Mouse (Mus musculus): ENCODE measurements around the gene Mettl9.
"Not testable (repeated sequence)": the region's sequence is repeated elsewhere in the genome, so short reads cannot be mapped to it uniquely, and the experiment has no call there.

Gene Mettl9

DNA sequence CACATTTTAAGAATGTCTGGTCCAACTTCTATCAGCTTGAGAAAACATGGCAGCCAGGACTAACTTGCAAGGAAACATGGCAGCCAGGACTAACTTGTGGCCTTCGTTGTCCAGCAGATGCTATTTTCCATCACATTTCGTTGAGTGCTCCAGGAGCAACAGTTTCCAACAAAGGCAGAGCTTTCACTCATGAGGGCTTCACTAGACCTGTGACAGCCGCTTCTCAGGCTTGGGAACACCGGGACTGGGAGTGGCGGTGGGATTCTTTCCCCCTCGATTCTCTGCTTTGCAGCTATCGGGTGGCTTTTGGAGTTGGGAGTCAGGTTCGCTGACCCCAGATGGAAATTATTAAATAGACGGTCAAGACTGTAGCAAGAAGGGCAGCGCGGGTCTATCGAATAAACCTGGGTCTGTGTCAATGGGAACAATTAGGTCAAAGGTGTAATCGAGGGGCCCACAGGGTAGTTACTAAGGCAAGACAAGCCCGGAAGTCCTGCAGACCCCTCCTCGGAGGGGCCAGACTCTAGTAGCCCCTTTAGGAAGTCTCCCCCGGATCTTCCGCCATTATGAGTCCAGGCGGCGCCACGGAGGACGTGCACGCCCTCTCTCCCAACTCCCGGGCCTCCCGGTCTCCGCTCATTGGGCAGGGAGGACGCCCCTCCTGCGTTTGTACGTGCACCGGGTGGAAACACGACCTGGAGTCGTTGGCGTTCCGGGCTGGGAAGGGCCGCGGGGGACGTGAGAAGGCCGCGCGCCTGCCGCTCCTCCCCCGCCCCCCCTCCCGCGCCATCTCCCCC is at the start of gene Mettl9:
Gene Mettl9, plus strand, starts transcription at position 590 of the 797 bp plus-strand sequence.
- peak; percentile 96 to 97 for DNase-seq

- DNase-seq, result no peak
Observed at GRCm38 (mm10) chr7:120991191-120991590, 43.1 kb upstream of the Mettl9 start.

DNA sequence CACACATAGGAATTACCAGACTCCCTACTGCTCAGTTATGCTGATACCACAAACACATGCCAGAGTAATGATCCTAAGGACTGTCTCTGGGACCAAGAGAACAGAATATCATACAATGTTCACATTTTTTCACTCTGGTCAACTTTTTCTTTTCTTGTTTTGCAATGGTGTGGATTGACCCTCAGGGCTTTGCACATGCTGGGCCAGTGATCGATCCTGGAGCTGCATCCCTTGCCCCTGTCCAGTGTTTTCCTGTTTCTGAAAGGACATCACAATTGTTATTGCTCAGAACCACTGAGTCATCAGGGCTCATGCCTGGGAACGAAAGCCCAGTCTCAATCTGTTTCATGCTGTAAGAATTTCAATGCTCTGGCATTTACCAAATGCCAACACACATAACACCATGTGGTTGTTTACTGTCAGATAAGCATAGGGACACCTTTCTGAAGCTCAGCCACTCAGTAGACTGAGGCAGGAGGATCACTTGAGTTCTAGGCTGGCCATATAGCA is 35.2 kb upstream of the Mettl9 start:
- DNase-seq, result no peak

DNA sequence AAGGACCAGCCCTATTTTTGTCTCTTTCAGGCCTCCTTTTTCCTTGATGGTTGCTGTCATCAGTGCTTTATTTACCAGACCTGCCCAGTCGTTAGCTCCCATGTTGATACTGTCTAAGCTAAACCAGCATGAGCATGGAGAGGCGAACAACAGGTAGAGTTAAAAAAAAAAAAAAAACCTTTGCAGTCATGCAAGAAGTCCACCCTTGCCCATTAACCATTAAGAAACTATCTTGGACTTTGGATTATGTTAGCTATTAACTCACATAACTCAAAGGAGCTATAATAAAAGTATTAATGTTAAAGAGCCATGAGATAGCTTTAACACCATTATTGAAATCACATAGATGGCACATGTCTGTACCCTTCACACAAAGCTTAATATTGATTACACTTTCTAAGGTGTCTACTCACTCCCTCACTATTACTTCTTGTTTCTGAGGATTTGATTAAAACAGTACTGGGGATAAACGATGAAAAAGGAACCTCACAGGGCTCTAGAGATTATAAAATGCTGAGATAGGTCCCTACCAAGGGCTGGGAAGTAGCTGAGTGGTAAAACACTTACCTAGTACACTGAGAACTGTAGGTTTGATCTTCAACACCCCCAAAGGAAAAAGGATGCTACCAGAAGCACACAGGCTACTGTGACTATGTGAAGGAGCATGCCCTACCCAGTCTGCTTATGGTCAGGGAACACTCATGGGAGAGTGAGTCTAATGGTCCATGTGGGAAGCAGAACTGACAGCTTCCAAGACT is 34.0 kb upstream of the Mettl9 start:
- DNase-seq, result no peak

- no peak for DNase-seq
Observed at GRCm38 (mm10) chr7:121001879-121002278, 32.4 kb upstream of the Mettl9 start.

- no peak for DNase-seq
Observed at GRCm38 (mm10) chr7:121002407-121002928, 31.8 kb upstream of the Mettl9 start.

GRCm38 (mm10) chr7:121003793-121004418 is 30.3 kb upstream of the Mettl9 start:
- DNase-seq, result peak; percentile 11 to 49

DNA sequence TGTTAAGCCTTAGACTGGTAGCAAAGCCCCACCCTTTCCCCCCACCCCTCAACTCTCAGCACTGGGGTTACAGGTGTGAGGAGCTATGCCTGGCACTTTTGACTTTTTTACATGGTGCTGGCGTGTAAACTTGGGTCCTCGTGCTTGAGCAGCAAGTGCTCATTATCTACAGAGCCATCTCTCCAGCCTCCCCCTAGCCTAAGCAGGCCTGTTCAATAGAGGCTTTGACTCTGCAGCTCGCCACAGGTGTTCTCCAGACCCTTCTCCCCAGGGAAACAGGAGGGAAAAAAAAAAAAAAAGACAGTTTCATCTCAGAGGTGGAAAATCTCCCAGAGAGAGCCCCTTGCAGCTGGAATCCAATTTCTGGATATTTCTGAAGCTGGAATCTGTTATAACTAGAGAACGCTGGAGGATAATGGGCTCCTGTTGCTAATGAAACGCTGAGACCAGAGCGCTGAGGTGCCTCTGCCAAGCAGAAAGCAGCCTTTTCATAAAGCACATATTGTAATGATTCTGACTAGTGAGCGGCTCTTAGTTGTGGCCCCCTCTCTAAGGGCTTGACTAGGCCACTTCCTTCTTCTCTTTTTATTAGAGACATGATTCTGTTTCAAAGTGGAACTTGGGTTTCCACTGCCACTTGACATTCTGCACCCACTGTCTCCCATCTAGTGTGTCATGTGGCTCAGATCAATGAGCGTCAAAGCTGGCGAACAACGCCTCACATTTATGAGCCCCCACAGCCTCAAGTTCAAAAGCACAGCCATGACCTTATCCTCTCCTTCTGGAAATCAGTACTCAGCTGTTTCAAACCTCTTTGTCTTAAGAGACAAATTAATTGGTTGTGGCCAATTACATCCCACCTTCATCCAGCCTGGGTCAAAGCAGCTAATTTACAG is 22.2 kb upstream of the Mettl9 start:
- no peak for DNase-seq

- DNase-seq, result no peak
Observed at GRCm38 (mm10) chr7:121014486-121014885, 19.8 kb upstream of the Mettl9 start.

DNA sequence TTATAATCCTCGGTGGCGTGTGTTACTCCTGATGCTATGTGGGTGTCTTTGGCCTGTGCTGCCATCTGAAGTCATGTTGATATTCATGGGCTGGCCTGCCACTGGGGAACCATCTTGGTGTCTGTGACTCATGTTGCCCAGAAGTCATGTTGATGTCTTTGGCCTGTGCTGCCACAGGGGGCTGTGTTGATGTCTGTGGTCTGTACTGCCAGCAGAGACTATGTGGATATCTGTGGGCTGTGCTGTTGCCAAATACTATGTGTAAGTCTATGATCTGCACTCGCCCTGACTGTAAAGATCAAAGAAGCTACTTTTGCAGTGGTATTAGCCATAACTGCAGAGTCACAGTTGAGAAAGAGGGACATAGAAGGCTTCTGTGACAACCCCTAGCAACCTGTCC is 15.5 kb upstream of the Mettl9 start:
- no peak for DNase-seq

DNA sequence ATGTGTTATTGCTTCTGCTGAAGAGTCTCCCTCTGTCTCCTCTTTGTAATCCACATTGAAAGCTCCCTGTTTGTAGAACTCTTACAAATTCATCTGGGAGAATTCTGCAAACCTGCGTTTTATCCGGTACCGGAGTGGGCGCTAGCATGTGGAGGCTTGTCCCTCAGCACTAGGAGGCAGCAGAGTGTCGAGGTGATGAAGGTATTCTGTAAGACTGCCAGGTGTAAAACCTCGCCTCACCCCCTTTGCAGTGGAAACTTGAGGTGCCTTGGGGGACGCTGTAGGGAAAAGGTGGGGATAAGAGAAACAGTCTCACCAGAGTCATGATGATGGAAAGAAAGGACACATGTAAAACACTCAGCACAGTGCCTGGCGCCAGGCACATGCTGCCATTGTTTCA is 14.0 kb upstream of the Mettl9 start:
- peak; percentile 46 to 58 for DNase-seq

DNA sequence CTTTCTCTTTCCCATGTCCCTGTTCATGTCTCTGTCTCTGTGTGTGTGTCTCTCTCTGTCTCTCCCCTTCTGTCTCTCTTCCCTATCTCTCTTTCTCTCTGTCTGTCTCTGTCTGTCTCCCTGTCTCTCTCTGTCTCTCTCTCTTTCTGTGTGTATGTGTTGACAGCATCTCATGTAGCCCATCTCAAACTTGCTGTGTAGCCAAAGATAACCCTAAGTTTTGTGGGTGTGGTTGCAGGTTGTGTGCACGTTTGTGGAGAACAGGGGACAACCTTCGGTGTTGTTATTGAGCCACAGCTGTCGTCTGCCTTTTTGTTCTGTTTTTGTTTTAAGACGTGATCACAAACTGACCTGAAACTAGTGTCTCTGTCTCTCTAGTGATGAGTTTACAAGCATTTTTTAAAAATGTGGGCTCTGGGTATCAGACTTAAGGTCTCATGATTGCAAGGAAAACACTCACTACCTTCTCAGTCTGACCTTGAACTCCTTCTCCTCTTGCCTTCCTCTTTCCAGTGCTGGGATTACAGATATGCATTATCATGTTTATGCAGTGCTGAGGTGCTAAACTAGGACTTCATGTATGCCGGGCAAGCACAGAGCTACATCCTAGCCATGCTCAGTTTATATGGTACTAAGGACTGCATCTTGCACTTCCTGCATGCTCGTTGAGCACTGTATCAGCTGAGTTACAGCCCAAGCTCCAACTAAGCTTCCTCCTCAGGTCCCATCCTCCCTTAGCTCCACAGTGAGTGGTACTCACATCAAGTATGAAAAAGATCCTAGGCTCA is 8.8 kb upstream of the Mettl9 start:
- no peak for DNase-seq

DNA sequence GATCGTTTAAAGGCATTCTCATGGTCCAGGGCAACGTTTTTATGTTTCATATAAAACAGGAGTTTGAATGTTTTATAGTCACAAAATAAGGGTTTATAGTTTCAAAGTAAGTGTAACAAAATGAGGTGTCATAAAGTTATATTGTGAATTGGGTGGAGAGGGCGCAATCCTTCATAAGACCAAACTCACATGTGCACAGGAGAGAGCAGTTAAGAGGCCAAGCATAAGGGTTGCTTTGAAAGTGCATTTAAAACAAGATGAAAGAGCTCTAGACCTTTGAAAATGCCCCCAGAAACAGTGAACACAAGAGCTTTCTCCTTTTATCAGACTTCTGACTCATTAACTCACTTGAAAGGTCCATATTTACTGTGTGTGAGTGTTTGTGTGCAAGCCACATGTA is 7.9 kb upstream of the Mettl9 start:
- DNase-seq, result no peak

DNA sequence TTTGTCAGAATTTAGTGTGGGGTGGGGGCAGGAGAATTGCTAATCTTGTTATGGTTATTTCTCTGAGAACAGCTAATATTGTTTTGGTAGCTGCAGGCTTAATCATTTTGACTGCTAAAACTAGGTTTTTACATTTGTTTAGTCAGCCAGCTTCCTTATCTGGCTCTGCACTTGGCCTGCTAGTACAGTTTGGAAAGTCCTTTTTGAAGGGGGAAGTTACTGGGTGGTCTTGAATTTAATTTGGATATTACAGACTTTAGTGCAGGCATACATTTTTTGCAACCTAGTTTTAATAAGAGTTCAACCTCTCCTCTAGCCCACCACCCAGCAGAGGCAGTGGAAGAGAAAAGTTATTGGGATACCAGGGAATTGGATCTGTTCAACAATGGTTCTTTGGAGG is 4.3 kb upstream of the Mettl9 start:
- not testable (repeated sequence) for DNase-seq

GRCm38 (mm10) chr7:121034701-121035141 is 476 bp downstream of the Mettl9 start:
- DNase-seq, result peak in 1 of 2 experiments; percentile 83

DNA sequence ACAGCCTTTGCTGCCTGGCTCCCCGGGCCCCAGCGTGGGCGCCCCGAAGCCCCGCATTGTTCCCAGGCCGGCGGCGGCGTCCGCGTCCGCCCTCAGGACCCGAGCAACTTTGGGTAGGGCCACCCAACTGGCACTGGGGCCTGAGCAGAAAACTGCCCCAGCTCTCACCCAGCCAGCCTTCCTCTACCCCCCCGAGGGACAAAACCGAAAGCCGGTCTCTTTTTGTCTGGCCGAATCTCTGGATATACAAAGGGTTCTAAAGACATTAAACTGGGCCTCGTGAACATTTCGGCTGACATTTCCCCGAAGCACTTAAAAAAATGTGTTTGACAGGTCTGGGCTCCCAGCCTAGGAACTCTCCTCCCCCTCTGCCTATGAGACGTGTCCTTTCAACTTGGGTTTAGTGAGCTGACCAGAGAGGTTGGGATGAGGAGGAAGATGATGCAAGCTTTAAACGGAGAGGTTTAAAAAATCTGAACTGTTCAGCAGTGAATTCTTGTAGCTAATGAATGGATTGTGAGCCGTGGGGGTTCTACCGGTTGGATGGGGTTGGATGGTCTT is 996 bp downstream of the Mettl9 start:
- no peak for DNase-seq

- DNase-seq, result no peak
Observed at GRCm38 (mm10) chr7:121040595-121040994, 6.3 kb downstream of the Mettl9 start.

DNA sequence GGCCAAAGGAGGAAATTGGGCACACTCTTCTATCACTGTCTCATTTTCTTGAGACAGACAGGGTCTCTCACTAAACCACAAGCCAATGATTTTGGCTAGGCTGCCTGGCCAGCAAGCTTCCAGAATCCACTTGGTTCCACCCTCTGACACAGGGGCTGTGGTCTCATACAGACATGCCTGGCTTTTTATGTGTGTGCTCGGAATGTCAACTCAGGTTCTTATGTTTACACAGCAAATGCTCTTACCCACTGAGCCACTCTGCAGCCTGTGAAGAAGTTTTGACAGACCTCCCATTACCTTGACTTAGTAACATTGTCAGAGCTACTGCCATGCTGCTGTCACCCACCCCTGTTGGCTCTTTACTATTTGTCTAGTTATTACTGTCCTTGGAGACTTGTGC is 7.7 kb downstream of the Mettl9 start:
- no peak for DNase-seq

DNA sequence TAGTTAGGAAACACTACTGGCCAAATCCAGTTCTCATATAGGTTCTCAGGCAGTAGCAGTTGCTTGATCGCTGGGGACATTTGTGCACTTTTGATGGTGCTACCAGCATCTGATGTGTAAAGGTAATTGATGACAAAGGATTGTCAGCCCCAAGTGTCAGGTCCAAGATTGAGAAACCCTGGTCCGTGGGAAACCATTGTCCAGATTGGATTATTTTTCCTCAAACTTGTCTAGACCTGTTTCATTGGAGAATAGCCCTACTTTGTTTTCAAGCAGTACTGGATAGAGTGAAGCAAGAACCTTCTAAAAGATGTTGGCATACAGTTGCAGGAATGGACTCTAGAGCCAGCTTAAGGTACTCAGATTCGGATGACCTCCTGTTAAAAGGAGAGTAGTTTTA is 8.8 kb downstream of the Mettl9 start:
- DNase-seq, result no peak

DNA sequence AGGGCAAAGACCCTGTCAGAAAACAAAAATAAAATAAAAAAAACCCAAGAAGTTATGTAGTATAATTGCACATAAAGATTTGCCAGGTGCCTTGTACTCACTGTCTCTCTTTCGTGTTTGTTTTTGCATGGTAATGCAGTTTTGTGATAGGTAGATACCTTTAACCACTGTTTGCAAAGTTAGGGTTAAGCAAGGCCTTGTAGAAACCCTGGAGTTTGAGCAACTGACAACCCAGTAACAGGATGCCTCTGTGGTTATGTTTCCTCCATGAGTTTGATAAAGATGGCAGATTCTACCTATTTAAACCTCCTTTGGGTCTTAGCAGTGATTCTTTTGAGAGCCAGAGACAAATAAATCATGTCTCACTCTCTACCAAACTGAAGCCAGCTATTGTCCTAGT is 9.3 kb downstream of the Mettl9 start:
- no peak for DNase-seq

- no peak for DNase-seq
Observed at GRCm38 (mm10) chr7:121044251-121044650, 10.0 kb downstream of the Mettl9 start.
